Mouse (Mus musculus) heart, adult 11 months (tissue): ENCODE data around the gene Psmd8.
"Not testable (repeated sequence)": the region's sequence is repeated elsewhere in the genome, so short reads cannot be mapped to it uniquely, and the experiment has no call there.

ENCODE experiments used
- DNase-seq: peaks from one replicate; pipeline ENCODE4 v3.0.0; 2022

Psmd8 gene

DNA sequence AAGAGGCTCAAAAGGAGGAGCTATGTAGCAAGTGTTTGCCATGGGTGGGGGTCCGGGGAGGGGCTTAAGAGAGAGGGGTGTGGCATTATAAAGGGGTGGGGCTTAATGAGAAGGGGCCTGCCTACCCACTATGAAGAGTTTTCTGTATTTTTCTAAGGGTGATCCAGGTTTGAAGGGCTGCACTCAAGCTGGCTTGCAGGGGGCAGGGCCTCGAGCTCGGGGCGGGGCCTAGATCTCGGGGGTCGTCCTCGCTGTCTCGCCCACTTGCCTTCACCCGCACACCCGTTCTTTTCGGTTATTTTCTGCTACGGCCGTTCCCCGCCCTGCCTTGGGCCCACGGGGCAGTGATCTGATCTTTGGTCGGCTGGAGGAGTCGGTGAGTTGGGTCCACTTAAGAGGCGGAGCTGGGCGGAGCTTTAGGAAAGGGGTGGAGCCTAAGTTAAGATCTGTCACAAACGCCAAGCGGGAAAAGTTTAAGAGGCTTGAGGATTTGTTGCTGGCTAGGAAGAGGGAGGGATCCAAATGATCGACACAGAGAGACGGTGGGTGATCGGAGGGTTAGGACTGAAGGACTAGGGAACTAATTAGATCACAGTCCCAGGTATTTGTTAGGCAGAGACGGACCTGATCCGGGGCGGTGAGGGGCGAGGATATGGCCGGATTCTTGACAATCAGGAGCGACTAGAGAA, 10.3 kb downstream of the Psmd8 start, which contains the start of the genes Ggn and Spred3:
Ggn (plus strand) TSS at position 145 of the 689 bp plus-strand sequence.
Spred3 (minus strand) TSS at position 346 of the 689 bp plus-strand sequence.
- peak; percentile 98 for DNase-seq

GRCm38 (mm10) chr7:29169231-29170065, 11.1 kb downstream of the Psmd8 start:
- DNase-seq: peak; percentile 99

- DNase-seq: peak; percentile 94
These were observed 11.7 kb downstream of the Psmd8 start for GRCm38 (mm10) chr7:29168791-29169230.

DNA sequence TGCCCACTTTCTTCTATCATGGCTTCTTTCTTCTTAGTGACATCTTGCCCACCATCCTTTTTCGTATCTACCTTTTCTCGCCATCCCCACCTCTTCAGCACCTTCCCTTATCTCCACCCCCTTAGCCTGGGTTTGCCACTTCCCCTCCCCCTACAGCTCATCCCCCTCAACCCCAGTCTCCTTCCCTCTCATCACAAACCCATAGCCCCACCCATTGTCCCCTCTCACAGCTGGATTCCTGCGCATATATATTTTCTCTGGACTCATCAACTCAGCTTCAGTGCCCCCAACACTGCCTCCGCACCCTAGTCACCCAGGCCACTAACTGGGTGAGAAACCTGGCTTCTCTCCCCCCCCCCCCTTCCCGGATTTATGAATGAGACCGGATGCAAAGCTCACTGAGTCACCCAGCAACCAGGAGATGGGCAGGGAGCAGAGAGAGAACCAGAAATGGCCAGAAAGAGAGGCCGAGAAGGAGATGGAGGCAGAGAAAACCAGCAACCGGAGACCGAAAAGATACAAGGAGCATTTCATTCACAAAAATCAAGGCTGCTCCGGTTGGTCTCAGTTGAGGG, 12.3 kb downstream of the Psmd8 start:
- DNase-seq: no peak

DNA sequence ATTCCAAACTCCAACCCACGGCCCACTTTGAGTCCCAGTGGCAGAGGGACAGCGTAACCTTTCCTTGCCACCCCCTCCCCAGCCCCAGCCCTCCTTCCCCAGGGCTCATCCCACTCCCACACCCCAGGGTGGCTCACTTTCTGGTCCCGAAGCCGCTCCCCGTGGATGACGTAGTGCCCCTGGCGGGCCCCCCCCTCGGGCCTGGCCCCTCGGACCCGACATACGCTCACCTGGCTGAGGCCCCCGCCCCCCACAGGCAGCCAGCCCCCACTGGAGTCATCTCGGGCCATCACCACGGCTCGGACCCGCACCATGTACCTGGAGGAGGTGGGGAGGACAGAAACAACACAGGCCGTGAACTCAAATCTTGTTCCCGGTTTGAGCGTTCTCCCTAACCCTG, 12.8 kb downstream of the Psmd8 start:
- DNase-seq: no peak

DNA sequence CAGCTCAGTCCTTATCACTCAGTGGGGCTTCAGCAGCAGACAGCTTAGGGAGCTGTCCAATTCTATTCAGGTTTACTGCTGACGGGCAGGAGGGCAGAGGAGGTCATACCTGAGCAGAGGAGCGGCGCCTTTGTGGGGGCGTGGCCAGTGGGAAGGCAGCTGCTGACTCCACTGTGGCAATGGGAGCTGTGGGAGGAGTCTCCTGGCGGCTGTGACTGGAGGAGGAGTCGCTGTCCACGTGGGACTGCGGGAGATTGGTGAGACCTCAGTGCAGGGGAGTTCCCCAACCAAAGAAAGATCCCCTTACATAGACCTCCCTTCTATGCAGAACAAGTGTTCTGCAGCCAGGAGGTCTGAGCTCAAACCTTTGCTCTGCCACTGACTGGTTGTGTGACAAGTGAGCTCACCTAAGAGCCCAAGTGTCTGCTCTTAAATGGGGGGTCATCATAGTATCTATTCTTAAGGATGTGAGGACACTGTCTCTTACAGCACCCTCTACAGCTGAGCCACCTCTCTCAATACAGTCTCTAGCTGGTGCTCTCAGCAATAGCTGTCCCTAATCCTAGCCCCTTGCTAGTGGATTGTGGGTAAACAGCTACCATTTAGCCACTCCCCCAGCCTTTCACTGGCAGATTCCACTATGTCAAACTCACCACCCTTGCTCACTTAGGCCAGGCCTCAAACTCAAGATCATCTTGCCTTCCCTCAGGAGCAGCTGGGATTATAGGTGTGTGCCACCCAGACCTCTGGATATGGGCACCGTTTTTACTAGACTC, 17.6 kb downstream of the Psmd8 start:
- DNase-seq: no peak

DNA sequence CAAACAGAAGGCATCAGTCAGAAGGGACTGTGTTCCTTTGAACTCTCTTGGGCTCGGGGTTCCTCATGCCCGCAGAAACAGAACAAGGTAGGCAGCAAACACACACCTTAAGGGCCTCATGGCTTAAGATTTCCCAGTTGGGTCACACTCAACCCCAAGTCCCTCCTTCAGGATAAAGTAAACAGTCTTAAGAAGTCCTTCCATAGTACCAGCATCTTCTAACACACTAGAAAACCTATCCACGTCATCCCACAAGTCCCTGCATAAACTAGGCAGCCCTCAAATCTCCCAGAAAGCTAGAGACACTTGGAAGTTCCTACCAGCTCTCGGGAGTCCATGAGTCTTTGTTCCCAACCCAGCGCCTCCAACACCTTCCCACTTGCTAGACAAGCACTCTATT, 18.2 kb downstream of the Psmd8 start:
- no peak for DNase-seq

DNA sequence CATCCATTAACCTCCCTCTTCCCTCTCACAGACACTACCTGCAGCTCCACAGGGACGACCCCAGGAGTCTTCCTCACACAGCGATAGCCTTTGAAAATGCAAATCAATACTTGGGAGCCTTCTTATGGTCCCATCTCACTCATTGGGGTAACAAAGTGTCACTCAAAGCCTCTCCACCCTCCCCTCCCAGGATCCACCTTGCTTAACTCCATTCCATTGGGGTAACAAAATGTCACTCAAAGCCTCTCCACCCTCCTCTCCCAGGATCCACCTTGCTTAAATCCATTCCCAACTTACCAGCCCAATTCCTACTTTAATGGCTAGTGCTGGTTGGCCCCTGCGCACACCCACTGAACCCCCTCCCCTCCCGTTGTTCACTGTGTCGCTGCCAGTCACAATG, 22.2 kb downstream of the Psmd8 start:
- DNase-seq: no peak

- peak; percentile 99 for DNase-seq
These were observed 24.4 kb downstream of the Psmd8 start, which contains the start of gene Fam98c for GRCm38 (mm10) chr7:29155838-29156782. Gene Fam98c (minus strand): TSS chr7:29156234.

- DNase-seq: peak; percentile 99
These were observed 25.2 kb downstream of the Psmd8 start for GRCm38 (mm10) chr7:29155196-29155837.

GRCm38 (mm10) chr7:29154018-29154720, 26.3 kb downstream of the Psmd8 start:
- no peak for DNase-seq

- DNase-seq: no peak
These were observed 29.0 kb downstream of the Psmd8 start for GRCm38 (mm10) chr7:29151486-29151885.

GRCm38 (mm10) chr7:29148771-29149170, 31.7 kb downstream of the Psmd8 start:
- no peak for DNase-seq

DNA sequence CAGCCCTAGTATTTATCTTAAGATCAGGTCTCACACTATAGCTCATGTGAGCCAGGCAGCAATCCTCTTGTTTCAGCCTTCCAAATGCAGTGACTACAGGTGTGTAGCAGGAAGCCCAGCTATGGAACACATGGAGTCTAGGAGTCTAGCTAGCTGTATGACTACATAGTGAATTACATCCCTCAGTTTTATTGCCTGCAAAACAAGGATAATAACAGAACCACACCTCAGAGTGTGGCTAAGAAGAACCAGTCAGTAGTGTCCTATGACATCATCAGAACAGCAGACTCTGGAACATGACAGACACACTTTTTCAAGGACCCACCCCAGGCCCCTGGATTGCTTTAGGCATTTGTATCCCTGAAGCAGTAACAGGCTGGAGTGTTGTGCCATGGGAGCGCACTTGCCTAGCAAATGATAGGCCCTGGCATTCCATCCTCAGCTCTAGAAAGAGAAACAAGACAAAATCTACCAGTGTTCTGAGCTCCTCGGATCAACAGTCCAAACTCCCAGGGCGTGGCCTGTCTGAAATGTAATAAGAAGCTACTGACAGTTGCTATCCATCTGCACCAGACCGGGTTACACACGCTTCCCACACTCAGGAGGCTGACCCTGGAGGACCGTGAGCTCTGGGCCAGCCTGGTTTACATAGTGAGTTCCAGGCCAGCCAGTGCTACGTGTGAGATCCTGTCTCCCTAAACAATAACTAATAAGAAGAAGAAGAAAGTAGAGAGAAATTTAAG, 33.7 kb downstream of the Psmd8 start:
- no peak for DNase-seq

GRCm38 (mm10) chr7:29144006-29144405, 36.5 kb downstream of the Psmd8 start:
- DNase-seq: peak; percentile 93

- DNase-seq: no peak
These were observed 39.1 kb downstream of the Psmd8 start for GRCm38 (mm10) chr7:29141416-29141815.

DNA sequence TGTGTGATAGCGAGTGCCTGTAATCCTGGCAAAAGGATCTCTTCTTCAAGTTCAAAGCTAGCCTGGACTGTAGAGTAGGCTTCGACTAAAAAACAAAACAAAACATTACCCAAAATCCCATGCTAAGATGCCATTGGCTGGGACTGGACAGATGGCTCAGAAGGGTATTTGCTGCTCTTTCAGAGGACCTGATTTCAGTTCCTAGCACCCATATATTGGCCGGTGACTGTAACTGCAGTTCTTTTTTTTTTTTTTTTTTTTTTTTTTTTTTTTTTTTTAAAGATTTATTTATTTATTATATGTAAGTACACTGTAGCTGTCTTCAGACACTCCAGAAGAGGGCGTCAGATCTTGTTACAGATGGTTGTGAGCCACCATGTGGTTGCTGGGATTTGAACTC, 41.3 kb downstream of the Psmd8 start:
- DNase-seq: not testable (repeated sequence)

DNA sequence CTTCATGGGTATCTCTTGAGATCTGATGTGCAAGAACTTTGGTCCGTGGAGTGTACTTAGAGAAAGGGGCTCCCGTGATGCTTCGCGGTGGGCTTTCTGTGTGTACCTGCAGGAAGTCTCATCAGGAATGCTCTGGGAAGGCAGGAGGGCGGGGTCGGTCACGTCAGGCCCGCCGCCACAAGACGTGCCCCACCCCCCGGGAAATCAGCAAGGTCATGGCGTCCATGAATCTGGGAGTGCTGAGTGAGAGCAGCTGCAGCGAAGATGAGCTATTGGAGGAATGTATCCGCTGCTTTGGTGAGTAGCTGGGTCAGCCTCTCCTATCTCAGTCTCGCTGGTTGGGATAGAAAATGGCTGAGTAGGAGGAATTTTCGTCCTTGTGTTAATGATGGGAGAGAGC, 43.1 kb downstream of the Psmd8 start:
- no peak for DNase-seq

DNA sequence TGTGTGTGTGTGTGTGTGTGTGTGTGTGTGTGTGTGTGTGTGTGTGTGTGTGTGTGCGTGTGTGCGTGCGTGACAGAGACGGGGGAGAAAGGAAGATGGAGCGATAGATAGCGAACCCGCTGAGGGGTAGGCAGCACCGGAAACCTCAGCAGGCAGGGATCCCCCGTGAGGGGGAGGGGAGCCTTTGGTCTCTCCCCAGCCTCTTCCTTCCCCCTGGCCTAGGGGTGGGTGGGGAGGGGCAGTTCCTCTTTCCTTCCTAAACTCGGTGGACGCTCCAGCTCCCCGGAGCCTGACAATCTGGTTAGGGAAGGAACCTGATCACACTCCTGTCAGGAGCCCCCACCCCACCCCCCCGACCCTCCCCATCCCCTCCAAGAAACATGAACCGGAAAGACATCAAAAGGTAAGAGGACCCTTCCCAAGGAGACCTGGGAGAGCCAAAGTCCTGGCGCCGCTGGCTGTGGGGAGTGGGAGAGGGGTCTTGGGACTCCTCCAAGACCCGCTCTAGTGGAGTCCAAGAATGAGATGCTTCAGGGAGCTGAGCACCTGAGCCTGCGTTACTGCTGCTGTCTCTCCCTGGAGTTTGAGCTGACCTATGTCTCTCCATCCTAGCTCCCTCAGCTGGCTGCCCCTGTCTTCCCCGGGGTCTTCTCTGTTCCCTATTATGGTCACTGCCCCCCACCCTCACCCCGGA, 45.7 kb downstream of the Psmd8 start, which contains the start of gene Rasgrp4:
Rasgrp4 (plus strand) TSS at position 159 of the 694 bp plus-strand sequence.
- peak; percentile 96 for DNase-seq
